Mouse (Mus musculus): ENCODE results near the gene Cog8. TPM values are rescaled to one million over a fixed set of nuclear protein-coding genes. Genes with fewer than 3 reads are reported as not detected.

The Cog8 gene
- total RNA-seq (2017): 17.7 and 20.5 TPM in 2 replicates

GRCm38 (mm10) chr8:107056076-107056972 is at the start of gene Cog8, which contains the start of gene Nip7:
TSS of gene Cog8 (minus strand) at chr8:107056689.
TSS of gene Nip7 (plus strand) at chr8:107056877.
- peak; percentile 93 for ATAC-seq (replicated peaks; ENCODE audit: low read depth, poor library complexity, severe bottlenecking)

GRCm38 (mm10) chr8:107104547-107104946 is 48.1 kb upstream of the Cog8 start:
- peak; percentile 90 for ATAC-seq (replicated peaks; ENCODE audit: low read depth, poor library complexity, severe bottlenecking)

- no peak for ATAC-seq (replicated peaks; ENCODE audit: low read depth, poor library complexity, severe bottlenecking)
Measured at GRCm38 (mm10) chr8:107100635-107101034, 44.1 kb upstream of the Cog8 start.

- ATAC-seq (replicated peaks; ENCODE audit: low read depth, poor library complexity, severe bottlenecking): peak; percentile 96
Measured at GRCm38 (mm10) chr8:107096366-107097036, 40.0 kb upstream of the Cog8 start, which contains the start of gene Terf2. TSS of gene Terf2 (minus strand) at chr8:107096547.

- ATAC-seq (replicated peaks; ENCODE audit: low read depth, poor library complexity, severe bottlenecking): peak; percentile 17; the same call in 1 of the 2 replicates
Measured at GRCm38 (mm10) chr8:107095717-107096365, 39.4 kb upstream of the Cog8 start.

GRCm38 (mm10) chr8:107090531-107090930 is 34.0 kb upstream of the Cog8 start:
- no peak for ATAC-seq (replicated peaks; ENCODE audit: low read depth, poor library complexity, severe bottlenecking)

GRCm38 (mm10) chr8:107088526-107089063 is 32.1 kb upstream of the Cog8 start:
- ATAC-seq (replicated peaks; ENCODE audit: low read depth, poor library complexity, severe bottlenecking): no peak

- ATAC-seq (replicated peaks; ENCODE audit: low read depth, poor library complexity, severe bottlenecking): no peak
Measured at GRCm38 (mm10) chr8:107086018-107086417, 29.5 kb upstream of the Cog8 start.

GRCm38 (mm10) chr8:107085358-107085757 is 28.9 kb upstream of the Cog8 start:
- ATAC-seq (replicated peaks; ENCODE audit: low read depth, poor library complexity, severe bottlenecking): no peak

GRCm38 (mm10) chr8:107076239-107076888 is 19.9 kb upstream of the Cog8 start:
- no peak for ATAC-seq (replicated peaks; ENCODE audit: low read depth, poor library complexity, severe bottlenecking)

- no peak for ATAC-seq (replicated peaks; ENCODE audit: low read depth, poor library complexity, severe bottlenecking)
Measured at GRCm38 (mm10) chr8:107074128-107074527, 17.6 kb upstream of the Cog8 start.

GRCm38 (mm10) chr8:107073706-107074105 is 17.2 kb upstream of the Cog8 start:
- peak; percentile 60 for ATAC-seq (replicated peaks; ENCODE audit: low read depth, poor library complexity, severe bottlenecking)

GRCm38 (mm10) chr8:107065511-107066496 is 9.3 kb upstream of the Cog8 start, which contains the start of gene Tmed6:
TSS of gene Tmed6 (minus strand) at chr8:107065644.
- peak; percentile 82 for ATAC-seq (replicated peaks; ENCODE audit: low read depth, poor library complexity, severe bottlenecking)

- ATAC-seq (replicated peaks; ENCODE audit: low read depth, poor library complexity, severe bottlenecking): no peak
Measured at GRCm38 (mm10) chr8:107062613-107063012, 6.1 kb upstream of the Cog8 start.

- ATAC-seq (replicated peaks; ENCODE audit: low read depth, poor library complexity, severe bottlenecking): peak; percentile 61
Measured at GRCm38 (mm10) chr8:107056973-107057369, 482 bp upstream of the Cog8 start.

GRCm38 (mm10) chr8:107052046-107052445 is 4.4 kb downstream of the Cog8 start:
- ATAC-seq (replicated peaks; ENCODE audit: low read depth, poor library complexity, severe bottlenecking): no peak

- ATAC-seq (replicated peaks; ENCODE audit: low read depth, poor library complexity, severe bottlenecking): no peak
Measured at GRCm38 (mm10) chr8:107049480-107049879, 7.0 kb downstream of the Cog8 start.
